Mouse (Mus musculus) cerebellum, adult (tissue): ENCODE measurements around the gene Tada1.
A peak's percentile ranks its signal among the peaks of the same experiment; 100 is the strongest.

ENCODE experiments used
- ATAC-seq: cut with Nextera tagmentation; 2 replicates; pipeline ENCODE4 v1.9.2; 2017; ENCODE audit warnings: mild to moderate bottlenecking, moderate library complexity, mixed read lengths; ENCODE audit not compliant: insufficient number of reproducible peaks, low FRiP score, low TSS enrichment

Tada1 gene

GRCm38 (mm10) chr1:166382626-166383025 lies 3.7 kb downstream of the Tada1 start:
- ATAC-seq: no peak

- no peak for ATAC-seq
These were observed 5.7 kb downstream of the Tada1 start for GRCm38 (mm10) chr1:166384614-166385013.

GRCm38 (mm10) chr1:166385431-166385830 lies 6.5 kb downstream of the Tada1 start:
- ATAC-seq: no peak

- ATAC-seq: no peak
These were observed 9.6 kb downstream of the Tada1 start for GRCm38 (mm10) chr1:166388511-166388910.

- ATAC-seq: no peak
These were observed 10.7 kb downstream of the Tada1 start for GRCm38 (mm10) chr1:166389406-166390125.

GRCm38 (mm10) chr1:166391671-166392070 lies 12.8 kb downstream of the Tada1 start:
- no peak for ATAC-seq

- ATAC-seq: no peak
These were observed 15.9 kb downstream of the Tada1 start for GRCm38 (mm10) chr1:166394770-166395169.

DNA sequence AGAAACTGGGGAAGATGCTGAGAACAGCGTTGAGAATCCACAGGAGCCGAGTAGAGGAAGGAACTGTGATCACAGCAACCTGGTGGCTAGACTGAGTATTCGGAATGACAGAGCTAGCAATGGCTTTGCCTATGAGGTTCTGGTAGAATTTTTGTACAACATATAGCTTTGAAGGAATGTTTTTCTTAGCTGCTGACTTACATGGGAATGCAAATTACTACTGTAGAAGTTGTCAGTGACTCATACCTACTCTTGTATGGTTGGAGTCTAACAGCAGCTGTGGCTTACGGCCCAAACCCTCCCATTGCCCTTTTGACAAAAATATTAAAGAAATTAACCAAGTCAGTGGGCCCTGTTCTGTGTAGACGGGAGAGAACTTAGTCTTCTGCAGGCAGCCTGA lies 16.8 kb downstream of the Tada1 start:
- ATAC-seq: no peak

GRCm38 (mm10) chr1:166396381-166396780 lies 17.5 kb downstream of the Tada1 start:
- no peak for ATAC-seq

GRCm38 (mm10) chr1:166401455-166401854 lies 22.6 kb downstream of the Tada1 start:
- peak; percentile 70 for ATAC-seq

DNA sequence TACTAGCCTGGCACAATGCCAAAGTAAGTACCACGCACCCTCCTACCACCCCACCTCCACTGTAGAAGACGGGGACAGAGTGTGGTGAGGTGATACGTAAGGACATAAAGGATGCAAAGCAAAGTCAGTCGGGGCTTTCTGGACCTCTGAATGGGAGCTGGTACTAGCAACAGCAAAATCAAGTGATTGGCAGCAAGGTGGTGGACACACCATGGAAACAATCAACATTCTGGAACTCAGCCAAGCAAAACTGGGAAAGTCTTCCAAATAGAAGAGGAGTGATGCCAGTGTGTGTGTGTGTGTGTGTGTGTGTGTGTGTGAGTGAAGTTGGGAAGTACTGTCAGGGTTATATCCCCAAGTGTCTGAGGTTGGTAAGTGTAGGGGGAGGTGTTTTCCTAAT lies 23.1 kb downstream of the Tada1 start:
- ATAC-seq: no peak

DNA sequence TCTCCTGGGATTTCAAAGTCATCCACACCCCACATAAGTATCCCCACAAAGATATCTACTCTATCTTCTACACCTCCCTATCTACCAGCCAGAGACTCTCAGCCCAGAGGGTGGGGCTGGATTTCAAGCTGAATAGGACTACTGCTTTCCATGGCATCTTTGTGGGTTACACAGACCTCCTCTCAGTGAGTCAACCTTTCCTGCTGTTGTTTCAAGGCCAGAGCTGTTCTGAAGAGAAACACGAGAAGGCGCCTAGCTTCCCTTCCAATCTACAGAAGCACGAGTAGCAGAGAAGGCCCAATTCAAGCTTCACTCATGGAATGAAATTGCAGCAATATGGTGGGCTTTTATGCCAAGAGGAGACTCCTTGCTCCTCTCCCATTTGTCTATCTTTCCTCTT lies 24.9 kb downstream of the Tada1 start:
- no peak for ATAC-seq

DNA sequence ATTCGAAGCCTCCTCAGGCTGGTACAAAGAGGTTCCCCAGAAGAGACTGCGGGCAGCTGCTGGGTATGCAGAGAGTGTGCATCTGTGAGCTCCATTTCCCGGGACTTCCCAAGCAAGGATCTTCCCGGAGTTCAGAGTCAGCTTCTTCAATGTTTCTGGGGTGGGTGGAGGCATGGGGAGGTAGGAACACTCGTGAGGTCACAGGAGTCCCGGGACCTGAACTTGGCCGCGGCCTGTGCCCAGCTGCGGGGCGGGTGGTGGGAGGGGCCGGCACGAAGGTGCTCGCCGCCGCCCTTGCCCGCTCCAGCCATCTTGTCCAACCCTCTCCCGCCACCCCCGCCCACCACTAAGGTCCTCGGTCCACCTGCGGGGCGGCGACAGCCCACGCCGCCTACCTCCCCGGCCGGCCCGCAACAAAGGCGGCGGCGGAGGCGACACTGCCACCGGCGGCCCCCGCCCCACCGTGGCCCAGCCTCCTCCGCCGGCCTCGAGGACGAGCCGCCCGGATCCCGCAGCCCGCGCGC lies 30.3 kb downstream of the Tada1 start:
- no peak; the same call in none of the 2 replicates for ATAC-seq

DNA sequence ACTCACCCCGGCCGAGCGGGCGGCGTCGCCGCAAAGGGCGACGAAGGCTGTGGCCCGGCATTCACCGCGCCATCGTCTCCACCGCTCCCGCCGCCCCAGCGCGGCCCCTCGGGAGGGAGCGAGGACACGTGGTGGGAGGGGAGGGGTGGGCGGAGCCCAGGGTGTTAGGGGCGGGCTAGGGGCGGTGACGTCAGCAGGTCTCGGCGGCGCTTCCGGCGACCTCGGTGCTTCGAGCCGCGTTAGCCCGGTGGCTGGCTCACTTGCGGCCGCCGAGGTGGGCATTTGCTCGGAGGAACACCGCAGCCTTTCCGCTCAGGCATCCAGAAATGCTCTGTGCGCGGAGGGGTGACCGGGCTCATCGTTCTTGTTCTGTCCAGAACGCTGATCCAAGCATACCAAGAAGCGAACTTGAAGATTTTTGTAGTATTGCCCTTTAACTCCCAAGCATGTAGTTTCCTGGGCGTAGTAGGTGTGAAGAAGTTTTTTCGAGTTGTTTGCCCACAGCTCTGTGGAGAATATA lies 30.9 kb downstream of the Tada1 start, which contains the start of gene Pogk:
TSS of gene Pogk (minus strand) at position 163 of the 520 bp plus-strand sequence.
- ATAC-seq: peak; percentile 79

GRCm38 (mm10) chr1:166411541-166411940 lies 32.6 kb downstream of the Tada1 start:
- ATAC-seq: no peak

GRCm38 (mm10) chr1:166412266-166412665 lies 33.4 kb downstream of the Tada1 start:
- ATAC-seq: no peak

DNA sequence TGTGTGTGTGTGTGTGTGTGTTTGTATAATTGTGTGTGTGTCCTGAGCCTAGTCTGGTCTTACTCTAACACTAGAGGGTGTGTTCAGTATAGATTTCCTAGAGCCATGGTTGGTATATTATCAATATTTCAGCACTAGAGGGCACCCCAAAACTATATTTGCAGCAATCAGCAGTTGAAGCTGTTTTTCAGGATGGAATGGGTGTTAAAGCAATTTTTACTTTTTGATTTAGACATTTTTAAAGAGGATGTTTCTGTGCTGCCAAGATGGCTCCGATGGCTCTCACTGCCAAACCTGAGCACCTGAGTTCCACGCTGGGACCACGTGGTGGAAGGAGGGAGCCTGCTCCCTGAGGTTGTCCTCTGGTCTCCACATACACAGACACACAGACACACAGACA lies 50.2 kb downstream of the Tada1 start:
- ATAC-seq: peak; percentile 81

GRCm38 (mm10) chr1:166429809-166430431 lies 51.0 kb downstream of the Tada1 start:
- ATAC-seq: no peak

- no peak for ATAC-seq
These were observed 60.5 kb downstream of the Tada1 start for GRCm38 (mm10) chr1:166439426-166439825.

DNA sequence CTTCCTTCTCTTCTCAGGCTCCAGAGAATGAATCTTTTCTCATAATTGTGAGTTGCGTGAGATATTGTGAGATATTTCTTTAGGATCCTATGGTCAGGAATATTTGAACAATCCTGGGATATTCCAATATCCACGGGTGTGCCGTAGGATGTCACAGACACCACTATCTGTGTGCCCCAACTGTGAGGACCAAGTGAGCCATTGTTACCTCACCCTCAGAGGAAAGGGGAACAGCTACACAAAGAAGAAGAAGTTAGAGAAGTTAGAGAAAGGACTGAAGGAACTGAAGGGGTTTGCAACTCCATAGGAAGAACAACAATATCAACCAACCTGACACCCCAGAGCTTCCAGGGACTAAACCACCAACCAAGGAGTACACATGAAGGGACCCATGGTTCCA lies 63.1 kb downstream of the Tada1 start:
- ATAC-seq: no peak
